Mouse (Mus musculus): Measurements from ENCODE around the gene Csrnp1. TPM values are rescaled to one million over a fixed set of nuclear protein-coding genes. Genes with fewer than 3 reads are reported as not detected.

Csrnp1 gene
- polyA plus RNA-seq, 1 experiment from 2014 or later, result 8.2 TPM

- 78% methylated on average over 5 of the region's 5 CpGs for WGBS
- Histone ChIP-seq H3K4me3 (no peak overlapping the region), H3K9ac (no peak overlapping the region), H3K27ac (no peak overlapping the region), H3K4me2 (no peak overlapping the region), H3K9me3 (no peaks in the 10 kb centered on the region), H3K4me1 (peaks cover 57% of the 10 kb centered on the region), H3K27me3 (no peaks in the 10 kb centered on the region), H3K36me3 (peaks cover 38% of the 10 kb centered on the region)
- no peak for ATAC-seq (ENCODE audit: borderline replicate concordance, extremely low read depth, low FRiP score, low TSS enrichment)
Measured at GRCm38 (mm10) chr9:119974609-119975008, 9.8 kb downstream of the Csrnp1 start.

DNA sequence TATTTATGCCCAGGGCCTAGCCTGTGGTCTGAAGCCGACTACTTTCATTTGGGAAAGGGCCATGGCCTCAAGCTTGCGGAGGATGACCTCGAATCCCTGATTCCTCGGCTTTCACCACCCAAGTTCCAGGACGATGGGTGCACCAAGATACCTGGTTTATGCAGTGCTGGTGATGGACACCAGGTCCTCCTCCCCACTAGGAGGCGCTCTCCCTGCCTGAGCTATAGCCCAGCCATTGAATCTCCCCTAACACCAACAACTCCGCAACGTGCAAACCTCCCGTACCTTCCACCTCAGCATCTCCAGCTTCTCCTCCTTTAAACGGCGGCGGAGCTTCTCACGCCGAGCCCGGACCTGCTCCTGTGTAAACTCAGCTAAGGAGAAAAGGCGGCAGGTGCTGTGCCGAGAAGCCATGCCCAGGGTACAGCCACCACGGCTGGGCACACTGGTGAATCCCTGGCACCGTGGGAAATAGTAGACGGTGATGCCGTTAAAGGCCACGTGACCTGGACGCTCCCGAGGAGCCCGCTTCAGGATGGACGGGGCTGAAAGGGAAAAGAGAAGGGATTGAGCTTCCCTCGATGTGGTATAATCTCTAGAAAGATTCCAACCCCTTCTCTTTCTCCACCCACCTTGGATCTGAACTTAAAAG lies 10.5 kb downstream of the Csrnp1 start:
- Histone ChIP-seq H3K9ac (no peak overlapping the region), H3K27me3 (no peaks in the 10 kb centered on the region), H3K4me1 (peaks cover 51% of the 10 kb centered on the region), H3K4me3 (no peak overlapping the region), H3K4me2 (no peak overlapping the region), H3K9me3 (no peaks in the 10 kb centered on the region), H3K36me3 (peaks cover 38% of the 10 kb centered on the region), H3K27ac (no peak overlapping the region)
- no peak for ATAC-seq (ENCODE audit: borderline replicate concordance, extremely low read depth, low FRiP score, low TSS enrichment)
- WGBS, result 91% methylated on average over 27 of the region's 27 CpGs

DNA sequence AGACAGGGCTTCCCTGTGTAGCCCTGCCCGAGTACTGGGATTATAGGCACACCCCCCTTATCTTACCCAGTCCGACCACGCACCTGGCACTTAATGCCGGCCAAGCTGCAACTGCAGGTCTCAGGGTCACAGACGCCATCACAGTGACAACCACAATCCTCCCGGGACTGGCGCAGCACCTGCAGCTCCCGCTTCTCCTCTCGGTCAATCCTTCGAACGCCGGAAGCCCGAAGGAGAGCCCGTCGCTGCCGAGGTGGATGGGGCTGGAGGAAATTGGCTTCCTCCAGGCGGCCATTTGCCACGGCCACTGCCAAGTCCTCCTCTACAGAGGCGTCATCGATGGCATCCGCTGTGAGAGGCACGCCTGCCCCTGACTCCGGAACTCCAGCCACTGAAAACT lies 11.2 kb downstream of the Csrnp1 start:
- Histone ChIP-seq H3K4me2 (no peak overlapping the region), H3K9ac (no peak overlapping the region), H3K4me1 (peaks cover 44% of the 10 kb centered on the region), H3K27ac (no peak overlapping the region), H3K4me3 (no peak overlapping the region), H3K9me3 (no peaks in the 10 kb centered on the region), H3K36me3 (peaks cover 38% of the 10 kb centered on the region), H3K27me3 (no peaks in the 10 kb centered on the region)
- 87% methylated on average over 23 of the region's 23 CpGs for WGBS
- ATAC-seq (ENCODE audit: borderline replicate concordance, extremely low read depth, low FRiP score, low TSS enrichment), result no peak

DNA sequence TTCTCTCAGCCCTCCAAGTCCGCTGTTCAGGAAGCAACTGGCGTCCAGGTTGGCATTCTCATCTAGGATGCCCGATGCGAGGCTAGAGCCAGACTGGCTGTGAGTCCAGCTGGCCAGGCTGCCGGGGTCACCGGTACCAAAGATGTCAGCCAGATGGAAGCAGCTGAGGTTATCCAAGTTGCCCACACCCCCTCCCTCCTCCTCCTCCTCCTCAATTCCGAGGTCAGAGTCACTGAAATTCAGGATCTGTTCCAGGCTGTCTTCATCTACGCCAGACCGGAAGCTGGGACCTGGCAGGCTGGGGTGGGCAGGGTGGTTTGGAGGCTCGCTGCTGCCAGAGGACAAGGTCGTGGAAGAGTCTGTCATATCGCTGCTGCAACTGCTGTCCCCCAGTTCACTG lies 11.9 kb downstream of the Csrnp1 start:
- no peak overlapping the region for H3K9ac ChIP-seq
- H3K27ac ChIP-seq, result no peak overlapping the region
- no peaks in the 10 kb centered on the region for H3K27me3 ChIP-seq
- no peaks in the 10 kb centered on the region for H3K9me3 ChIP-seq
- H3K4me3 ChIP-seq, result no peak overlapping the region
- ATAC-seq (ENCODE audit: borderline replicate concordance, extremely low read depth, low FRiP score, low TSS enrichment), result no peak
- H3K4me1 ChIP-seq, result peaks cover 37% of the 10 kb centered on the region
- no peak overlapping the region for H3K4me2 ChIP-seq
- H3K36me3 ChIP-seq, result peaks cover 38% of the 10 kb centered on the region
- WGBS, result 77% methylated on average over 12 of the region's 12 CpGs

- H3K9ac ChIP-seq, result no peak overlapping the region
- WGBS, result 94% methylated on average over 10 of the region's 10 CpGs
- no peak overlapping the region for H3K4me2 ChIP-seq
- H3K36me3 ChIP-seq, result peaks cover 38% of the 10 kb centered on the region
- H3K27ac ChIP-seq, result no peak overlapping the region
- no peak overlapping the region for H3K4me3 ChIP-seq
- H3K4me1 ChIP-seq, result peaks cover 33% of the 10 kb centered on the region
- no peaks in the 10 kb centered on the region for H3K9me3 ChIP-seq
- ATAC-seq (ENCODE audit: borderline replicate concordance, extremely low read depth, low FRiP score, low TSS enrichment), result no peak
- no peaks in the 10 kb centered on the region for H3K27me3 ChIP-seq
Measured at GRCm38 (mm10) chr9:119972166-119972565, 12.3 kb downstream of the Csrnp1 start.

- no peak overlapping the region for H3K4me2 ChIP-seq
- no peak overlapping the region for H3K4me3 ChIP-seq
- WGBS, result 66% methylated on average over 7 of the region's 7 CpGs
- H3K36me3 ChIP-seq, result peaks cover 38% of the 10 kb centered on the region
- H3K9ac ChIP-seq, result peak overlapping the region; percentile 8; the same call in 1 of the 2 replicates
- H3K27ac ChIP-seq, result peak overlapping the region; percentile 35
- no peaks in the 10 kb centered on the region for H3K27me3 ChIP-seq
- H3K9me3 ChIP-seq, result no peaks in the 10 kb centered on the region
- peaks cover 25% of the 10 kb centered on the region for H3K4me1 ChIP-seq
- ATAC-seq (ENCODE audit: borderline replicate concordance, extremely low read depth, low FRiP score, low TSS enrichment), result no peak
Measured at GRCm38 (mm10) chr9:119970763-119971656, 13.4 kb downstream of the Csrnp1 start.

DNA sequence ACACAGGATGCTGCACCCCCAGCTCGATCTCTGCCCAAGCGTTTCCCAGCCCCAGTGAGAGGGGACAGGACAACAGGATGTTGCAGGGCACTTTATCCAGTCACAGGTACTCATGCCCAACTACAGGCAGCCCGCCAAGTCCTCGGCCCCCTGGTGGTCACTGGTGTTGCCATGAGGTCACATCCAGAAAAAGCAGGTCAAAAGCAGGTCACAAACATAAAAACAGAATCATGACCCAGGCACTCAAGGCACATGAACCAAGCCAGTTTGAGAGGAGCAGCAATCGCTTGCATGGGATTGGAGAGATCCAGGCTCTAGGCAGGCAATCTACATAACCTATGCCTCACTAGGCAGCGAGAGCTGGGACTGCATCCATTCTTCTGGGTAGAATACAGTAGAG lies 14.2 kb downstream of the Csrnp1 start:
- no peaks in the 10 kb centered on the region for H3K9me3 ChIP-seq
- H3K4me3 ChIP-seq, result no peak overlapping the region
- no peak overlapping the region for H3K4me2 ChIP-seq
- H3K36me3 ChIP-seq, result peaks cover 36% of the 10 kb centered on the region
- no peaks in the 10 kb centered on the region for H3K27me3 ChIP-seq
- peak overlapping the region; percentile 35 for H3K27ac ChIP-seq
- H3K9ac ChIP-seq, result no peak overlapping the region; the same call in 1 of the 2 replicates
- peaks cover 25% of the 10 kb centered on the region for H3K4me1 ChIP-seq
- ATAC-seq (ENCODE audit: borderline replicate concordance, extremely low read depth, low FRiP score, low TSS enrichment), result peak; percentile 28; the same call in 1 of the 2 replicates
- WGBS, result 33% methylated on average over 6 of the region's 6 CpGs

DNA sequence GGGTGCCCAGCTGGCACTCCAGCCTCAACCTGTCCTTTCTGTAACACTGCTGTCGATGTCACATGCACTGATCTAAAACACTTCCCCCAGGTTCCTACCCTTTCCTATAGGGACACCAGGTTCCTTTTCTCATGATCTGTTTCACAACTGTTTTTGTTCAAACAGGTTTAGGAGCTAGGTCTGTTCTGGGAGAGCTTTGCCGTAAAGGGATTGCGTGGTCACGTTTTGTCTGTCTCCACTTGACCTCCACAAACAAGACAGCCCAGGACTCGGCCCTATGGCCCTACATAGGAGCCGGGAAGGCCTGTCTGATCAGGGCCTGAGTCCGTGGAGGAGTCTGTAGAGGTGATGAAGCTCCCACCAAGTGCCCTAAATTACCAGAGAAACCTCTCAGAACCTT lies 14.6 kb downstream of the Csrnp1 start:
- no peaks in the 10 kb centered on the region for H3K27me3 ChIP-seq
- no peaks in the 10 kb centered on the region for H3K9me3 ChIP-seq
- 73% methylated on average over 7 of the region's 7 CpGs for WGBS
- no peak overlapping the region for H3K27ac ChIP-seq
- no peak overlapping the region for H3K4me2 ChIP-seq
- H3K4me1 ChIP-seq, result peaks cover 25% of the 10 kb centered on the region
- ATAC-seq (ENCODE audit: borderline replicate concordance, extremely low read depth, low FRiP score, low TSS enrichment), result no peak
- no peak overlapping the region for H3K9ac ChIP-seq
- H3K4me3 ChIP-seq, result no peak overlapping the region
- peaks cover 32% of the 10 kb centered on the region for H3K36me3 ChIP-seq

DNA sequence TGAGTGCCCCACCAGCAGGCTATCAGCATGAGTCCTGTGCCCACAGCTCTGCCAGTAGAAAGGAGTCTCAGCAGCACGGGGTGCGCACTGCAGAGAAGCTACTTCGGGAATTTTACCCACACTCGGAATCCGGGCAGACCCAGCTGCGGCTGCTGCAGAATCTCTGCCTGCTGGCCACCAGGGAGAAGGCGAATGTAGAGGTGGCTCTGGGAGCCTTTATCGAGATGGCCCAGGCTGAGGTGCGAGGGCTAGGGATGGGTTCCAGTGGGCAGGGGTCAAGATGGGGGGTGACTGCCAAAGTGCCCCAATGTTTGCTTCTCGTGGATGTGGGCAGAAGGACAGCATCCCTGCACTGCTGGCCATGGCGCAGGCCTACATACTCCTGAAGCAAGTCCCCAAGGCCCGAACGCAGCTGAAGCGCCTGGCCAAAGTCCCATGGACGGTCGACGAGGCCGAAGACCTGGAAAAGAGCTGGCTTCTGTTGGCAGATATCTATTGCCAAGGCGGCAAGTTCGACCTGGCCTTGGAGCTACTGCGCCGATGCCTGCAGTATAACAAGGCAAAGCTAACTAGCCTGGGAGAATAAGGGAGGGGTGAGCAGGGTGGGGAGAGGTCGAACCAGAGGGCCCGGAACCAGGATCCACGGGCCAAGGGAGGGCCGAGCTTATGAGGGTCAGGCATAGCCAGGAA lies 18.1 kb downstream of the Csrnp1 start:
- peaks cover 31% of the 10 kb centered on the region for H3K4me1 ChIP-seq

DNA sequence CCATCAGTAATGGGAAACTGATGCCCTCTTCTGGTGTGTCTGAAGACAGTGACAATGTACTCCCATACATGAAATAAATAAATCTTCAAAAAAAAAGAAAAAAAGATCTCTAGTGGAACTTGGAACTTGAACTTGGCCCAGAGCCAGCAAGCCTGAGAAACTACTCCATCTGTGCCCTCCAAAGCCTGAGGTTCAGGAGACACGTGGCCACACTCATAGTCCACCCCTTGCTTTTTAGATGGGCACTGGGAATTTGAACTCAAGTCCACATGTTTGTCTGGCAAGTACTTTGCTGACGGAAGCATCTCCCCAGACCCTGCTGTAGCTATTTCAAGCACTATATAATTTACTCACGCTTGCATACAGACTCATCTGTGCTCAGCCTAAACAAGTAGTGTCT lies 19.3 kb downstream of the Csrnp1 start:
- no peaks in the 10 kb centered on the region for H3K36me3 ChIP-seq
- H3K27ac ChIP-seq, result no peak overlapping the region
- no peaks in the 10 kb centered on the region for H3K27me3 ChIP-seq
- H3K4me1 ChIP-seq, result peaks cover 19% of the 10 kb centered on the region
- H3K9ac ChIP-seq, result no peak overlapping the region
- H3K4me3 ChIP-seq, result no peak overlapping the region
- WGBS, result 49% methylated on average over 3 of the region's 3 CpGs
- ATAC-seq (ENCODE audit: borderline replicate concordance, extremely low read depth, low FRiP score, low TSS enrichment), result no peak
- no peak overlapping the region for H3K4me2 ChIP-seq
- no peaks in the 10 kb centered on the region for H3K9me3 ChIP-seq

More for the DNA sequence above, 18.1 kb downstream of the Csrnp1 start:
- Histone ChIP-seq H3K36me3 (0 out of 2 replicates have a peak, but pooled peaks cover 3% of the 10 kb centered on the region), H3K27me3 (no peaks in the 10 kb centered on the region), H3K9ac (no peak overlapping the region), H3K4me2 (no peak overlapping the region), H3K4me3 (no peak overlapping the region), H3K27ac (no peak overlapping the region), H3K9me3 (no peaks in the 10 kb centered on the region)
- no peak for ATAC-seq (ENCODE audit: borderline replicate concordance, extremely low read depth, low FRiP score, low TSS enrichment)
- WGBS, result 84% methylated on average over 26 of the region's 26 CpGs

- peaks cover 15% of the 10 kb centered on the region for H3K4me1 ChIP-seq
- H3K4me2 ChIP-seq, result no peak overlapping the region
- H3K36me3 ChIP-seq, result no peaks in the 10 kb centered on the region
- peak overlapping the region; percentile 41; the same call in 1 of the 2 replicates for H3K27ac ChIP-seq
- no peak overlapping the region for H3K9ac ChIP-seq
- H3K9me3 ChIP-seq, result no peaks in the 10 kb centered on the region
- no peak for ATAC-seq (ENCODE audit: borderline replicate concordance, extremely low read depth, low FRiP score, low TSS enrichment)
- 55% methylated on average over 3 of the region's 3 CpGs for WGBS
- no peaks in the 10 kb centered on the region for H3K27me3 ChIP-seq
- no peak overlapping the region for H3K4me3 ChIP-seq
Measured at GRCm38 (mm10) chr9:119964206-119964605, 20.3 kb downstream of the Csrnp1 start.
